Mouse (Mus musculus) olfactory bulb, adult 2 months (tissue): ENCODE results near the gene Gdf2.

ENCODE experiments used
- CTCF ChIP-seq: fragments of 200-500 bp; IDR thresholded peaks from 2 replicates; pipeline ENCODE4 v1.5.1; 2012; ENCODE audit warnings: low read depth, mild to moderate bottlenecking, low read length, moderate library complexity; ENCODE audit not compliant: insufficient read depth
- POLR2A ChIP-seq: fragments of 200-500 bp; IDR thresholded peaks from 2 replicates; pipeline ENCODE4 v1.6.1; 2012; ENCODE audit warnings: mild to moderate bottlenecking, low read depth, low read length, moderate library complexity; ENCODE audit not compliant: insufficient read depth

GRCm38 (mm10) chr14:33993051-33993450, 52.2 kb downstream of the Gdf2 start:
- no peak for TF ChIP-seq POLR2A
- no peak for TF ChIP-seq CTCF
